Mouse (Mus musculus) heart, postnatal 14 days (tissue): Measurements from ENCODE around the gene Gm765. TPM values are rescaled to one million over a fixed set of nuclear protein-coding genes. Genes with fewer than 3 reads are reported as not detected.
A peak's percentile ranks its signal among the peaks of the same experiment; 100 is the strongest.

Source experiments
- DNase-seq, 2 experiments: peaks; one replicate each; pipeline ENCODE4 v3.0.0; 2021 to 2022
- intact Hi-C: fragments of 180-260 bp; cut with DNase I; formaldehyde crosslinking; loops from one replicate; pipeline ENCODE4 v1.15.1; 2025
- long read RNA-seq, 2 experiments: library from polyadenylated mRNA; stranded (forward); transcript quantifications; one replicate each; pipeline ENCODE4 v2.0.0; 2021
- total RNA-seq, 2 experiments: library from RNA; stranded (reverse); gene quantifications; 2 replicates each; pipeline ENCODE4 v1.2.3; 2021

Gene Gm765
- not detected for total RNA-seq
- long read RNA-seq, experiment 1 = 0 reads
- long read RNA-seq, experiment 2 = 0 reads

GRCm38 (mm10) chr6:98342654-98343053 is at the start of gene Gm765:
Gm765 (minus strand) TSS chr6:98342754.
- intact Hi-C loops = no loop called here
- DNase-seq = no peak

GRCm38 (mm10) chr6:98385487-98385886 is 42.9 kb upstream of the Gm765 start:
- no peak for DNase-seq
- intact Hi-C loops = no loop called here

GRCm38 (mm10) chr6:98384431-98384830 is 41.9 kb upstream of the Gm765 start:
- DNase-seq = no peak
- intact Hi-C loops = no loop called here

GRCm38 (mm10) chr6:98383411-98383810 is 40.9 kb upstream of the Gm765 start:
- intact Hi-C loops = loop anchor here (1.0 to 2.0 kb wide), 2 partner anchors 111 to 278 kb away; no protein-coding TSS in a partner anchor
- peak in 1 of 2 experiments; percentile 43 for DNase-seq

- no peak for DNase-seq
- intact Hi-C loops = no loop called here
Observed at GRCm38 (mm10) chr6:98366199-98366598, 23.6 kb upstream of the Gm765 start.

- DNase-seq = no peak
- intact Hi-C loops = no loop called here
Observed at GRCm38 (mm10) chr6:98355271-98355670, 12.7 kb upstream of the Gm765 start.

DNA sequence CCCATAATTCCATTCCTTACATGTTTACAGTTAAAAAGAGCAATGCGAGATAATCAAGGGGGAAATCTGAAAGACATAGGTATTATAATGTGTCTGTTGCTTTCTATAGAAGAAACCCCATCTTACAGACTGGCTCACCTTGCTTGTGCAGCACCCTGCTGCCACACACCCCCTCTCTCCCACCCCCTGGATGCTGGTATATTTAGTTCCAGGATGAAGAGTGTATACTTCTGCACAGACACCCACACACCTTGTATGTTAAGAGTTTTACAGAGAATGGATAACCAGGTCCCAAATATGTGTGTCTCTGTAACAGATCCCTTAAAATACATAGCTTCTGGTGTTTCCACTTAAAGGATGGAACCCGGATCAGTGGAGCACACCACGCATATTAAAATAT is 10.7 kb upstream of the Gm765 start:
- no peak for DNase-seq
- intact Hi-C loops = no loop called here

DNA sequence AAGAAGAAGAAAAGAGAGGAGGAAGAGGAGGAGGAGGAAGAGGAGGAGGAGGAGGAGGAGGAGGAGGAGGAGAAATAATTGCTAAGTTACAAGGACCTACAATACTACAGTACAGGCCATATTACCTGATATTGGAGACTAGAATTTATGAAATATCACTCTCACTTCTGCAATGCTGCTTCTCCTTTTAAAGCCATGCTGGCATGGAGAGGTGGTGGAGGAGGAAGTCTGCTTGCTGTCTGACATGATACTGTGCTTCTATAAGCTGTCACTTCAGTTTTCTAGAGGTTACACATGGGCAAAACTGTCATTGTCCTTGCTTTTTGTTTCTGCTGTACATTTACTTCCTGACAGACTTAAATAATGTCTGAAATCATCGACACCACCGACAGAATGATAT is 9.8 kb downstream of the Gm765 start:
- intact Hi-C loops = no loop called here
- no peak for DNase-seq

DNA sequence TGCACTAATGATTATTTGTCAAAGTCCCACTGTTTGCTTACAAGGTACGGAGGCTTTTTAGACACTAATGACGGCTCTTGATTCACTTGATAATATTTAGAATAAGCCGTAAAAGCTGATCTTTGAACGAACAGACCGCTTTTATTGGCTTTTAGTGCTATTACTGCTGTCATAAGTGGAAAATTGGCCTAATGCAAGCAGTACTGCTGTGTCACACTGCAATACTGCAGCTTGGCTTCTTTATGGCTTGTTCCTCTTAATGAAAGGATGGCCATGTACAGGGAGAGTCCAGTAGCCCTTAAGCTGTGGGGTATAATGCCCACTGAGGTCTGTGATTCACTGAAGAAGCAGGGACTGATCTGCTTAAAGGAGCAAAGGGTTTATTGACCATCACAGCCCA is 30.9 kb downstream of the Gm765 start:
- DNase-seq = no peak
- intact Hi-C loops = no loop called here

GRCm38 (mm10) chr6:98307647-98308046 is 34.9 kb downstream of the Gm765 start:
- DNase-seq = peak; percentile 29 to 46
- intact Hi-C loops = no loop called here

- intact Hi-C loops = no loop called here
- DNase-seq = peak; percentile 1 to 3
Observed at GRCm38 (mm10) chr6:98307159-98307558, 35.4 kb downstream of the Gm765 start.

DNA sequence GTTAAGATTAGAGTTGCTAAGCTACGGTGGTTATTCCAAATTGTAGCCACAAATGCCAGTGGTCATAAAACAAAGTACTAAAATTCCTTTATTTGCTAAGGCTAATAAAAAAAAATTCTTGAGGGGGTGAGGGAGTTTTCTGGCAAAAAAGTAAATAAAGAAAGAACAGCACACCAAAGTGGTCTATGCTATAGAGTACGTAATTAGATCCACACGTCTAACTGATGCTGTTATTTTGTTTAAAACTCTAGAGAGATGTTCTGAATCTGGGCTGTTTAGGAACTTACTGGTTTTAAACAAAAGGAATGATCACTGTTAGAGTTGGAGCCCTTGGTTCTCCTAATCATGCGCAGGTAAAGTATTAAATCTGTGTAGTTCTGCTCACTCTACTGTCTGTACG is 50.5 kb downstream of the Gm765 start:
- intact Hi-C loops = no loop called here
- no peak for DNase-seq

DNA sequence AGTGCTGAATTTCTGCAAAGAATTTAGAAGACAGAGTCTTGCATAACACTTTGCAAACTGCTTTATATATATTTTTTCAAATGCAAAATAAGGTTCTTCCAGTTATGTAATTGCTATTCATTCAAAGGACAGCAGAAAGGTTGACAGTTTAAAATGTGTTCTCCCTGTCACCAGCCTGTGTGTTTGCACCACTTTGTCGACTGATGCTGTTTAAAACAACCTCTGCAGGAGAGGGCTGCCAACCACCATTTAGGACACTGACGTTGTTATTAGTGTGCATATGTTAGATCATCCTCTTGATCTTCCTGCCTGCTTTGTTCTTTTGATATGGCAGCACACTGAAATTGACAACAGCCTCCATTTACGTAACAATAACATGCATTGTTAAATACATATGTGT is 54.2 kb downstream of the Gm765 start:
- intact Hi-C loops = no loop called here
- DNase-seq = no peak

- intact Hi-C loops = no loop called here
Observed at GRCm38 (mm10) chr6:98287521-98287920, 55.0 kb downstream of the Gm765 start.

DNA sequence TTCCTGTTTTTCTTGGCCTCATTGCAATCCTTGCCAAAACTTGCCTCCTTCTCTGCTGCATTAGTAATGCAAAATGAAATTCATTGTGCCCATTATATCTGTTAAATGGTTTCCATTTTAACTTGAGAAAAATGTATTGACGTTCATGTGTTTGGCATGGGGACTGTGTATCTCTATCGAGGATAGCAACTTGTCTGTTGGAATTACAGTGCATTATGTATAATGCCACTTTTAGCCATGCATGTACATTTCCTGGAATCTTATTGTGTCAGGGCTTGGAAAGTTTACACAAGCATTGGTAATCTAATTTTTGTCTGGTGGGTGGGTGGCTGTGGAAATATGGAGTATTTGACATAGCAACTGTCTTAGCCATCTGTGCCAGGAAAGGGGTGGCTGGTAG is 57.4 kb downstream of the Gm765 start:
- DNase-seq = no peak
- intact Hi-C loops = no loop called here

More at GRCm38 (mm10) chr6:98287521-98287920, 55.0 kb downstream of the Gm765 start:
- no peak for DNase-seq

DNA sequence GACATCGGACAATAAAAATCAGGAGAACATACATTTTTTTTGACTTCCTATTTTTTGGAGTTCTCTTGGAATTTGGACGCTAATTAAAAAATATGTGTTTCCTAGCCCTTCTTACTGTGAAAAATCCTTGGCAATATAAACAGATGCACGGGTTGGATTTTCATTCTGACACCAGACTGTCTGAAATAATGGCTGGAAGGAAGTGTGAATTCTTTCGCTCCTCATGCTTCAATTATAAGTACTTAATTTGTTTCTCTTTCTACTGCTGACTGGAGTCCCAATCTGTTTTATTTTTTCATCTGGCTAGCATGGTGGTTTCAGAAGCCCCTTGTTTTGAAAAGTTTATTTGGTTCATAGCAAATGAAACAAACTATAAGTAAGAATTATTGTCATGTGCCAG is 59.8 kb downstream of the Gm765 start:
- DNase-seq = no peak
- intact Hi-C loops = no loop called here

- intact Hi-C loops = loop anchor here (10.0 kb wide), 2 partner anchors 167 to 1353 kb away; no protein-coding TSS in a partner anchor
- peak; percentile 40 to 70 for DNase-seq
Observed at GRCm38 (mm10) chr6:98271553-98271952, 71.0 kb downstream of the Gm765 start.

DNA sequence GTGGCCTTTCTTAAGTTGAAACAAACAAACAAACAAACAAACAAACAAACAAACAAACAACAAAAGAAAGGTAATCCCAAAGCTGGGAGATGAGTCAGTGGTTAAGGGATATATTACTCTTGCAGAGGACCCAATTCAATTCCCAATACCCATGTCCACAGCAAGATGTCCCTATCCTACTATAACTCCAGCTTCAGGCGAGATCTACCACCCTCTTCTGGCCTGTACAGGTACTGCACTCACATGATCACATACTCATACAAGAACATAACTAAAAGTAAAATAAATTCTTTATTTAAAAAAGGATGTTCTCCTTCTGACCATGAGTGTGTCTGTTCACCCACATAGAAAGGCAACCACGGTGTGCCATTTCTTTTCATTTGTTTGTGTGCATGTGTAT is 79.6 kb downstream of the Gm765 start:
- intact Hi-C loops = no loop called here
- no peak for DNase-seq

- DNase-seq = no peak
- intact Hi-C loops = no loop called here
Observed at GRCm38 (mm10) chr6:98259016-98259415, 83.5 kb downstream of the Gm765 start.

- intact Hi-C loops = no loop called here
- DNase-seq = no peak
Observed at GRCm38 (mm10) chr6:98246449-98246848, 96.1 kb downstream of the Gm765 start.

DNA sequence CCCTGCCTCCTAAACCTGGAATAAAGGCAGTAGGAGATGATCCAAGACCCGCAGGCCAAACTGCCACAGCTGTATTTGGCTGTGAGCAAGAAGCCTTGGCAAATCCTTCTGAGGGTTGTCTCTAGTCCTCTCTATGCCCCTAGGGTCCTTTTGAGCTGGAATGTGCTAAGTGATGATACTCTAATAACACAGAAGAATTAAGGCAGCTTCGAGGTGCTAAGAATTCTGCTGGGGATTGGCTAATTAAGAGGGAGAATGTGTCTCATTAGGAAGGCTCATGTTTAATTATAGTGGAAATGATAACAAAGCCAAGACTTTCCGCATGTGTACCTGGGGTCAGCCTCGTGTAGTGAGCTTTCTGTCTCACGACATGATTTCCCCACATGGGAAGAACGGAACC is 99.4 kb downstream of the Gm765 start:
- DNase-seq = no peak
- intact Hi-C loops = no loop called here

DNA sequence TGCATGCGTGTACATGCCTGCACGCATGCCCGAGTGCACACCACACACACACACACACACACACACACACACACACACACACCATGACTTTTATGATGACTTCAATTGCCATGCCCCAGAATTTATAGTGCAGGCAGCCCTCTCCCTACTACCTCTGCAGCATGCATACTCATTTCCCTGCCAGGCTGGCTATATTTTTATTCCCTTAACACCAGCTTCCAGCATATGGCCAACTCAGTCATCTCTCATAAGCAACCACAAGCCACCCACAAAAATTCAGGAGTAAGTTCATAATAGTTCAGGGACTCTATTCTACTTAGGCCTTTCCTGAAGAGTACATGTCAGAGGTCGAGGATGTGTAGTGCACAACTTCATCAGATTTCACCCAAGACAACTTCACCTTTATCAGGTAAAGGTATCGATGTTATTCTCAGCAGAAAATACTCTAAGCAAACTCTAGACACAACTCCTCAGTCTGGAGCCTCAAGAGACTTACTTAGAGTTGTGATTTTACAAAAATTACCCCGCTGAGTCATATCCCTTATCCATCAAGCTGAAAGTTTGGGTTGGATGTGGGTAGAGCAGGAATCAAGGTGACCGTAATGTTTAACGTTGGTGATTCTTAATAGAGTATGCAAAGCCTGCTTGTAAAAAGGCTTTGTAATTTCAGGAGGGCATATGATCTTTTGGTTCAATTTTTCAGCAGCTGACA is 101.8 kb downstream of the Gm765 start:
- intact Hi-C loops = no loop called here
- DNase-seq = no peak

DNA sequence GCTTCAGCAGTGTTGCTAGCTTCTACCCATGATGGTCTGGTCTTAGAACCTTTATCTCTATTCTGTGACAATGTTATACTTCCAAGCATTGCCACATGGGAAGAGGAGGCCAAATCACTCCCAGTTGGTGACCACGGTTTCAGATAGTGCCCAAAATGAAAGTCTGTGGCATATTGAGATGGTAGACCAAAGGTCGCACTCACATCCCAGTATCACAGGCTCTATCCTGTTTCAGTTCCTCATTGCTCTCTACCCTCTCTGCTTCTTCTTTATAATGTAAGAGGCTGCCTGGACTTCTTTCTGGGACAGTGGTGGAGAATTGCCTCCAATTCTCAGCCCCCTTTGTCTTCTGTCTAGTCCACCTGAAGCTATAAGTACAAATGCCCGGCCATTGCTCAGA is 108.5 kb downstream of the Gm765 start:
- no peak for DNase-seq
- intact Hi-C loops = no loop called here
